Mouse (Mus musculus) midbrain, embryonic 15.5 days (tissue): ENCODE measurements around the gene Rcan3. TPM values are rescaled to one million over a fixed set of nuclear protein-coding genes. Genes with fewer than 3 reads are reported as not detected.

Experiments
- ATAC-seq: fragments of 200-750 bp; cut with Nextera tagmentation; replicated peaks from 2 replicates; pipeline ENCODE4 v1.8.0; 2017; ENCODE audit warnings: moderate TSS enrichment
- H3K27ac ChIP-seq: fragments of 300-500 bp; sonication (generic); 2 replicates; pipeline ENCODE4 v1.5.1; 2015; ENCODE audit warnings: mild to moderate bottlenecking, inconsistent platforms
- H3K27me3 ChIP-seq: fragments of 300-500 bp; sonication (generic); replicated peaks from 2 replicates; pipeline ENCODE4 v1.6.1; 2015; ENCODE audit warnings: inconsistent platforms
- H3K36me3 ChIP-seq: fragments of 300-500 bp; sonication (generic); replicated peaks from 2 replicates; pipeline ENCODE4 v1.6.1; 2015; ENCODE audit warnings: inconsistent platforms
- H3K4me1 ChIP-seq: fragments of 300-500 bp; sonication (generic); 2 replicates; pipeline ENCODE4 v1.6.1; 2015; ENCODE audit warnings: inconsistent platforms
- H3K4me2 ChIP-seq: fragments of 300-500 bp; sonication (generic); 2 replicates; pipeline ENCODE4 v1.6.1; 2015; ENCODE audit warnings: inconsistent platforms, mild to moderate bottlenecking, moderate library complexity
- H3K4me3 ChIP-seq: fragments of 300-500 bp; sonication (generic); 2 replicates; pipeline ENCODE4 v1.5.1; 2015; ENCODE audit warnings: mild to moderate bottlenecking, inconsistent platforms
- H3K9ac ChIP-seq: fragments of 300-500 bp; sonication (generic); 2 replicates; pipeline ENCODE4 v1.6.1; 2015; ENCODE audit warnings: mild to moderate bottlenecking, inconsistent platforms
- H3K9me3 ChIP-seq: fragments of 300-500 bp; sonication (generic); 2 replicates; pipeline ENCODE4 v1.6.1; 2016; ENCODE audit warnings: inconsistent platforms
- WGBS: fragments of 180-500 bp; shearing (Covaris S2); methylation state at CpG from one replicate; pipeline ENCODE4 v1.1.7; 2015; ENCODE audit warnings: mixed read lengths; 5-methylcytosine and 5-hydroxymethylcytosine counted together
- polyA plus RNA-seq: library from polyadenylated mRNA; unstranded; fragments of >200 nt; fragmentation: Nextera tagmentation; extraction: Ambion mirVana; gene quantifications from 2 replicates; pipeline ENCODE4 v1.2.1, GENCODE M21; 2015

The Rcan3 gene
- 53.0 and 54.1 TPM in 2 replicates for polyA plus RNA-seq

DNA sequence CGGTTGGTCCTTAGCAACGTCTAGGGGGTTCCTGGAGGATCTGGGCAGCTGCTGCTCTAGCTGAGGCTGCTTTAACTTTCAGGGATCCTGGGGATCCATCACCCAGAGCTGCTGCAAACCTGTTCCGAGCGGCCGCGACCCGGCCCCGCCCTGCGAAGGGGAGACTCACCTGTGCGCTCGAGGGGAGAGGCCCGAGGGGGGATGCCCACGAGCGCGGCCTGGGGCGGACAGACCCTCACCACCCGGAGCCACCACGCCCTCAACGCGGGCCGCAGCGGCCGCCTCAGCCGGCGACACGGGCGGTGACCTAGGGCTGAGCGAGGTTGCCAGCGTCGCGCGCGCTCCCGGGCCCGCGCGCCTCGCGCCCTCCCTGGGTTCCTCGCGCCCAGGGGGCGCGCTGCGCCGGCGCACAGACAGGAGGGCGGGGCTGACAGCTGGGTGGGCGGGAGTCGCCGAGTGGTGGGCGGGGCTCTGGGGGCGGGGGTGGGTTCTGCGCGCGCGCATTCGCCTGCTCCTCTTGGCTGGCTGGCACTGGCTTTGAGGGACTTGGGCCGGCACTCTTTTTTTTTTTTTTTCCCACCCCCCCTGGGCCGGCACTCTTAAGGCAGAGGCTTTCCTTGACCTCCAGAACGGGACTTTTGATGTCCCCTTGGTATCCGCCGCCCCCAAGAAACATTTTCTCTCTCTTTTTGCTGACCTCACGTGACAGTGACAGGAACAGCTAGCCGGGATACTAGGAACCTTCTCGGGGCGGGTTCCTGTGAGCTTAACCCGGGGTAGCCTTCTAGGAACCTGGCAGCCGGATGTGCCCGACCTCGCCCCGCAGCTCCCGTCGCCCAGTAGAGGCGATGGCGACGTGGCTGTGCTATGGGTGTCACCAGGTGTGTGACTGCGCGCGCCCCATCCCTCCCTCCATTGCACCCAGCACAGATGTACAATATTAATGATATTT, at the start of gene Rcan3:
Gene Rcan3, minus strand, starts transcription at position 411 of the 952 bp plus-strand sequence.
- Histone ChIP-seq H3K9ac (peak within 1 kb of the TSS; percentile 95), H3K9me3 (no peaks in the 10 kb centered on the region), H3K36me3 (no peaks in the 10 kb centered on the region), H3K4me3 (peak within 1 kb of the TSS; percentile 94), H3K27me3 (no peaks in the 10 kb centered on the region), H3K4me1 (peaks cover 19% of the 10 kb centered on the region), H3K27ac (peak within 1 kb of the TSS; percentile 85), H3K4me2 (peak within 1 kb of the TSS; percentile 93)
- ATAC-seq: peak; percentile 80
- WGBS: under 1% methylated on average over 49 of the region's 79 CpGs

DNA sequence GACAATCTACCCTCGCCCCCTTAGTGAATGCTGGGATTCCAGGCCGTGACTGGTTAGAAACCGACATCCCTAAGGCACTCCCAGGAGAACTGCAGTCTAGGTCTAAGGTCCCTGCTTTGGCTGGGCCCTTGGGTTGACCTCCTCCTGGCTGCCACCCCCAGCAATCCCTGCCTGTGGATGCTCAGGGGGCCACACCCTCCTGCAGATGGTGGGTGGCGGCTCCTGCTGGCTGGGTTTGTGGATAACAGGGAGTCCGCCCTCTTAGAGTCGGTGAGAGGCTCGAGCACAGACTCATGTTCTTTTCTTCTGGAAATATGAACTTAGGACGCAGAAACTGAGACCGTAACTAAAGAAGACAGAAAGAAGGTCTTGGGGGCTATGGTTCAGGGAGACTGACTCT, 46.7 kb upstream of the Rcan3 start:
- no peak for ATAC-seq
- Histone ChIP-seq H3K27me3 (no peaks in the 10 kb centered on the region), H3K4me2 (no peak overlapping the region), H3K9me3 (no peaks in the 10 kb centered on the region), H3K4me3 (no peak overlapping the region), H3K9ac (no peak overlapping the region), H3K4me1 (no peaks in the 10 kb centered on the region), H3K36me3 (peaks cover 6% of the 10 kb centered on the region; the same call in 1 of the 2 replicates), H3K27ac (no peak overlapping the region)
- 77% methylated on average over 9 of the region's 9 CpGs for WGBS

GRCm38 (mm10) chr4:135477851-135478250, 44.2 kb upstream of the Rcan3 start:
- peaks cover 11% of the 10 kb centered on the region; the same call in 1 of the 2 replicates for H3K36me3 ChIP-seq
- WGBS: 85% methylated on average over 10 of the region's 10 CpGs

GRCm38 (mm10) chr4:135463406-135463805, 29.8 kb upstream of the Rcan3 start:
- Histone ChIP-seq H3K4me3 (no peak overlapping the region), H3K27me3 (no peaks in the 10 kb centered on the region), H3K9me3 (no peaks in the 10 kb centered on the region), H3K9ac (no peak overlapping the region), H3K4me1 (no peaks in the 10 kb centered on the region), H3K4me2 (no peak overlapping the region), H3K27ac (no peak overlapping the region), H3K36me3 (peaks cover 6% of the 10 kb centered on the region; the same call in 1 of the 2 replicates)
- WGBS: 93% methylated on average over 11 of the region's 11 CpGs
- ATAC-seq: no peak

More at GRCm38 (mm10) chr4:135477851-135478250, 44.2 kb upstream of the Rcan3 start:
- ATAC-seq: no peak
- H3K27ac ChIP-seq: no peak overlapping the region
- H3K27me3 ChIP-seq: no peaks in the 10 kb centered on the region
- no peaks in the 10 kb centered on the region for H3K9me3 ChIP-seq
- no peak overlapping the region for H3K4me2 ChIP-seq
- H3K4me1 ChIP-seq: no peaks in the 10 kb centered on the region
- no peak overlapping the region for H3K4me3 ChIP-seq
- H3K9ac ChIP-seq: no peak overlapping the region

DNA sequence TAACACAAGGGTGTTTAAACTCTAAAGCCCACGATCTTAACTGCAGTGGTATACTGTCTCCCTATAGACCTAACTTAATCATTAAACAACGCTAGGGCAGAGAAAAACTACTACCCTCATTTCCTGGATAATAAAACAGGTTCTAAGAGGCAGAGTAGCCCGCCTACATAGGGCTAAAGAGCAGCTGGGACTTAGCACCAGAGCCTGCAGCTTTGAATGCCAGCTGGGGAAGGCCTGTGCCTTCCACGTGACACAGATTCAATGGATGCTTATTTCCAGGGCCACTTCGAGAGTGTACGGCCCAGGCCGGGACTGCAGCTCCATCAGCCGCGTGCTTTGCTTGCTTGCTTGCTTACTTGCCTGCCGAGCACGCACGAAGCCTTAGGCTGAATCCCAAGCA, 19.9 kb upstream of the Rcan3 start:
- Histone ChIP-seq H3K9ac (no peak overlapping the region), H3K4me3 (no peak overlapping the region), H3K4me2 (no peak overlapping the region), H3K36me3 (no peaks in the 10 kb centered on the region), H3K27ac (no peak overlapping the region), H3K27me3 (no peaks in the 10 kb centered on the region), H3K4me1 (peaks cover 9% of the 10 kb centered on the region), H3K9me3 (no peaks in the 10 kb centered on the region)
- ATAC-seq: no peak
- WGBS: 76% methylated on average over 12 of the region's 12 CpGs

- no peak for ATAC-seq
- no peak overlapping the region for H3K27ac ChIP-seq
- no peak overlapping the region for H3K9ac ChIP-seq
- no peak overlapping the region for H3K4me2 ChIP-seq
- H3K27me3 ChIP-seq: no peaks in the 10 kb centered on the region
- H3K4me3 ChIP-seq: no peak overlapping the region
- 82% methylated on average over 6 of the region's 6 CpGs for WGBS
- no peaks in the 10 kb centered on the region for H3K36me3 ChIP-seq
- H3K4me1 ChIP-seq: peaks cover 9% of the 10 kb centered on the region
- no peaks in the 10 kb centered on the region for H3K9me3 ChIP-seq
Observed at GRCm38 (mm10) chr4:135453164-135453563, 19.5 kb upstream of the Rcan3 start.

GRCm38 (mm10) chr4:135451360-135452015, 17.8 kb upstream of the Rcan3 start:
- H3K9me3 ChIP-seq: no peaks in the 10 kb centered on the region
- no peak for ATAC-seq
- H3K27ac ChIP-seq: no peak overlapping the region
- H3K27me3 ChIP-seq: no peaks in the 10 kb centered on the region
- H3K4me1 ChIP-seq: peaks cover 9% of the 10 kb centered on the region
- no peak overlapping the region for H3K9ac ChIP-seq
- WGBS: 45% methylated on average over 18 of the region's 18 CpGs
- no peaks in the 10 kb centered on the region for H3K36me3 ChIP-seq
- H3K4me3 ChIP-seq: no peak overlapping the region
- peak overlapping the region; percentile 15; the same call in 1 of the 2 replicates for H3K4me2 ChIP-seq

- H3K9ac ChIP-seq: no peak overlapping the region
- no peak for ATAC-seq
- 73% methylated on average over 5 of the region's 5 CpGs for WGBS
Observed at GRCm38 (mm10) chr4:135442473-135442872, 8.8 kb upstream of the Rcan3 start.

DNA sequence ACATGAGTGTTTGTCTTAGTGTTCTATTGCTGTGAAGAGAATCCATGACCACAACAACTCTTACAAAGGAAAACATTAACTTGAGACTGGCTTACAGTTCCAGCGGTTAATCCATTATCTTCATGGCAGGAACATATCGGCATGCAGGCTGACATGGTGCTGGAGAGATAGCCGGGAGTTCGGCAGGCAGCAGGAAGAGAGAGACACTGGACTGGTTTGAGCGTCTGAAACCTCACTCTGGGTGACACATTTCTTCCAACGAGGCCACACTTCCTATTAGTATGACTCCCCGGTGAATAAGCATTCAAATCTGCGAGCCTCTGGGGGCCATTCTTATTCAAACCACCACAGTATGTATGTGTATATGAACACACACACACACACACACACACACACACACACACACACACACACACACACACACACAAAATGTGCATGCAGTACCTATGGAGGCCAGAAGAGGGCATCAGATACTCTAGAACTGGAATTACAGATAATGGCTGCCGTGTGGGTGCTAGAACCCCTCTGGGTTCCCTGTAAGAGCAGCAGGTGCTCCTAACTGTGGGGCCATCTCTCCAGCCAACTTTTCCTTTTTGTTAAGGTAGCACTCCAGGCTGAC, 6.4 kb upstream of the Rcan3 start:
- H3K9ac ChIP-seq: no peak overlapping the region
- 61% methylated on average over 9 of the region's 9 CpGs for WGBS
- no peak overlapping the region for H3K4me2 ChIP-seq
- H3K4me3 ChIP-seq: no peak overlapping the region
- no peaks in the 10 kb centered on the region for H3K9me3 ChIP-seq
- H3K27me3 ChIP-seq: no peaks in the 10 kb centered on the region
- ATAC-seq: no peak
- no peaks in the 10 kb centered on the region for H3K36me3 ChIP-seq
- 0 out of 2 replicates have a peak, but pooled peaks cover 2% of the 10 kb centered on the region for H3K4me1 ChIP-seq
- no peak overlapping the region for H3K27ac ChIP-seq

More at GRCm38 (mm10) chr4:135442473-135442872, 8.8 kb upstream of the Rcan3 start:
- no peaks in the 10 kb centered on the region for H3K27me3 ChIP-seq
- no peaks in the 10 kb centered on the region for H3K9me3 ChIP-seq
- no peak overlapping the region for H3K4me2 ChIP-seq
- no peak overlapping the region for H3K4me3 ChIP-seq
- H3K27ac ChIP-seq: no peak overlapping the region
- no peaks in the 10 kb centered on the region for H3K36me3 ChIP-seq
- 0 out of 2 replicates have a peak, but pooled peaks cover 2% of the 10 kb centered on the region for H3K4me1 ChIP-seq

- Histone ChIP-seq H3K9ac (no peak overlapping the region), H3K36me3 (no peaks in the 10 kb centered on the region), H3K4me2 (peak overlapping the region; percentile 12; the same call in 1 of the 2 replicates), H3K27ac (no peak overlapping the region), H3K9me3 (no peaks in the 10 kb centered on the region), H3K4me1 (peaks cover 8% of the 10 kb centered on the region), H3K27me3 (no peaks in the 10 kb centered on the region), H3K4me3 (no peak overlapping the region)
- WGBS: 4% methylated on average over 15 of the region's 15 CpGs
- no peak for ATAC-seq
Observed at GRCm38 (mm10) chr4:135439188-135439647, 5.6 kb upstream of the Rcan3 start.

GRCm38 (mm10) chr4:135437924-135438323, 4.3 kb upstream of the Rcan3 start:
- Histone ChIP-seq H3K27ac (no peak overlapping the region), H3K4me3 (no peak overlapping the region), H3K36me3 (no peaks in the 10 kb centered on the region), H3K4me1 (peaks cover 11% of the 10 kb centered on the region), H3K9me3 (no peaks in the 10 kb centered on the region), H3K27me3 (no peaks in the 10 kb centered on the region), H3K4me2 (no peak overlapping the region), H3K9ac (no peak overlapping the region)
- no peak for ATAC-seq

- Histone ChIP-seq H3K27ac (no peak overlapping the region), H3K4me1 (peaks cover 21% of the 10 kb centered on the region), H3K27me3 (no peaks in the 10 kb centered on the region), H3K4me3 (no peak overlapping the region), H3K36me3 (no peaks in the 10 kb centered on the region), H3K9ac (no peak overlapping the region), H3K4me2 (no peak overlapping the region), H3K9me3 (no peaks in the 10 kb centered on the region)
- WGBS: 59% methylated on average over 13 of the region's 13 CpGs
- no peak for ATAC-seq
Observed at GRCm38 (mm10) chr4:135436291-135436690, 2.6 kb upstream of the Rcan3 start.
